Mouse (Mus musculus): ENCODE measurements at regions not wholly inside any gene's neighbourhood (a gene's known extent, or its start where the extent isn't known, plus 50 kb on each side); places are given as distances from the start of the nearest gene placed in this dataset.

DNA sequence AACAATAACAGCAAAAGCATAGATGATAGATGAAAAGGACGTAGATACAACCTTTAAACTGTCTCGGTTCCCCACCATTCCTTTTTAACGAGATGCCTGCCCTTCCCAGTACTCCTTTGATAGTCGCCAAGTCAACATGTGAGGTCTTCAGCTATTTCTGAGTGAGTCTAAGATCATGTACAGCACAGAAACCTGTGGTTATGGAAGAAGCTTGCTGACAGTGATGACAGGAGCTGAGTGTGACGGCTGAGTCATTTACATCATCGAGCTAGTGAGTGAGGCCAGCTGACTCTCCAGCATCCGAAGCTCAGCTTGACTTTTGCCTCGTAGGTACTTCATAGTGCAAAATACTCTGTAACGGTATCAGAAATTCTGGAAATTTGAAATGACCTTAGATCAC is 160.1 kb upstream of the Mast4 start:
- no peak for TF ChIP-seq POLR2A (IDR thresholded peaks at IDR 0.05; ENCODE audit: low read depth, low read length)
- no peak for TF ChIP-seq CTCF (IDR thresholded peaks at IDR 0.05; ENCODE audit: borderline replicate concordance, insufficient read depth, low read length)

Data from embryonic fibroblast, embryonic 13.5 days (primary cell).